Mouse (Mus musculus) embryonic fibroblast, embryonic 13.5 days (primary cell): Measurements from ENCODE around the gene Eea1.

Source experiments
- CTCF ChIP-seq: IDR thresholded peaks from 2 replicates; pipeline ENCODE4 v1.5.1; 2011; ENCODE audit warnings: mild to moderate bottlenecking, control low read depth, low read length, moderate library complexity, borderline replicate concordance; ENCODE audit not compliant: insufficient read depth
- POLR2A ChIP-seq: IDR thresholded peaks from 2 replicates; pipeline ENCODE4 v1.6.1; 2011; ENCODE audit warnings: low read depth, mild to moderate bottlenecking, control low read depth, low read length, moderate library complexity

- no peak for TF ChIP-seq POLR2A
- no peak for TF ChIP-seq CTCF
These were observed 149.9 kb downstream of the Eea1 start for GRCm38 (mm10) chr10:96090388-96090787.
